Mouse (Mus musculus) spleen, adult 2 months (tissue): Measurements from ENCODE around the gene Hmox2. TPM values are rescaled to one million over a fixed set of nuclear protein-coding genes. Genes with fewer than 3 reads are reported as not detected.

Experiments
- DNase-seq, 2 experiments: peaks; one replicate each; pipeline versions ENCODE4 v3.0.0 to v3.0.0-alpha.2; 2012 to 2021; ENCODE audit warnings: low spot score in 2 of 2, low read depth in 1 of 2
- H3K27ac ChIP-seq: fragments of 200-500 bp; 2 replicates; pipeline ENCODE4 v1.5.1; 2012; ENCODE audit warnings: low read length, inconsistent platforms; ENCODE audit not compliant: insufficient read depth
- H3K27me3 ChIP-seq: fragments of 200-500 bp; 2 replicates; pipeline ENCODE4 v1.6.1; 2012; ENCODE audit warnings: mild to moderate bottlenecking, moderate library complexity, low read length, inconsistent platforms; ENCODE audit not compliant: control insufficient read depth, insufficient read depth
- H3K36me3 ChIP-seq: fragments of 200-500 bp; 2 replicates; pipeline ENCODE4 v1.6.1; 2012; ENCODE audit warnings: mild to moderate bottlenecking, low read length, inconsistent platforms; ENCODE audit not compliant: control insufficient read depth, insufficient read depth
- H3K4me1 ChIP-seq: fragments of 200-500 bp; 2 replicates; pipeline ENCODE4 v1.6.1; 2011; ENCODE audit warnings: inconsistent platforms; ENCODE audit not compliant: control insufficient read depth, insufficient read depth, insufficient read length
- H3K4me3 ChIP-seq: fragments of 200-500 bp; 2 replicates; pipeline ENCODE4 v1.5.1; 2011; ENCODE audit warnings: mild to moderate bottlenecking, inconsistent platforms; ENCODE audit not compliant: insufficient read depth, insufficient read length; ENCODE audit errors: extremely low read depth
- CTCF ChIP-seq: fragments of 200-500 bp; IDR thresholded peaks from 2 replicates; pipeline ENCODE4 v1.5.1; 2011; ENCODE audit warnings: mild to moderate bottlenecking, inconsistent platforms; ENCODE audit not compliant: insufficient read depth, insufficient read length, insufficient replicate concordance; ENCODE audit errors: extremely low read depth
- POLR2A ChIP-seq: fragments of 200-500 bp; IDR thresholded peaks from 2 replicates; pipeline ENCODE4 v1.6.1; 2011; ENCODE audit warnings: low read depth, low read length, inconsistent platforms
- WGBS: fragments of 180-500 bp; shearing (Covaris S2); methylation state at CpG from one replicate; pipeline ENCODE4 v1.1.7; 2018; 5-methylcytosine and 5-hydroxymethylcytosine counted together
- polyA plus RNA-seq: library from polyadenylated mRNA; depleted of rRNA; stranded (reverse); fragments of >200 nt; gene quantifications from 2 replicates; pipeline ENCODE4 v1.2.3, GENCODE M21; 2012

The Hmox2 gene
- polyA plus RNA-seq, 1 experiment, result 19.8 TPM

GRCm38 (mm10) chr16:4725266-4725665 lies 895 bp upstream of the Hmox2 start:
- H3K4me1 ChIP-seq, result peaks cover 13% of the 10 kb centered on the region
- DNase-seq, result no peak
- TF ChIP-seq POLR2A (no peak), CTCF (no peak)
- WGBS, result 95% methylated on average over 4 of the region's 4 CpGs
- no peak overlapping the region for H3K4me3 ChIP-seq
- H3K27ac ChIP-seq, result no peak overlapping the region
- H3K27me3 ChIP-seq, result no peaks in the 10 kb centered on the region
- no peaks in the 10 kb centered on the region for H3K36me3 ChIP-seq

DNA sequence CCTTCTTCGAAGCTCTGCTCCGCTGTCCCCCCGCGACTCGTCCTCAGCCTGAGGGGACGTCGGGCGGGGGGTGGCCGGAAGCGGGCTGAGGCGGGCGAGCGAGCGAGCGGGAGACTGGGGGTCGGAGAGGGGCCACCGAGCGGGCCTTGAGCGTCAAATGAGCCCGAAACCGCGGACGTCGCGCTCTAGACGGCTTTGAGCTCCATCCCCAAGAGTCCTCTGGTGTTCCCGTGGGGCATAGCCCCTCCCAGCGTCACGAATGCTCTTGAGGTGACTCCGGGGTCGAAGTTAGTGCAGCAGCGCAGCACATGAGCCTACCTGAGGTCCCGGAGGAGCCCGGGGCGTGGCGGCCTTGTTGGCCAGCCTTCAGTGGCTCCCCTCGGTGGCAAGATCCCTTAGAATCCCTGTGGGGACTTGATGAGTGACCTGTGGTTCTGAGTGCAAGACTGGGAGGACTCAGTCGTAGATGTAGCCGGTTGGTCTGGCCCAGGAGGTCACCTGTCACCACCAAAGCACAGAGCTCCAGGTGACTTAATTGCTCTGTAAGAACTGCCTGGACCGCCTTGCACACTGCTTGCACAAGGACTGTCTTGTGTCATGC lies 467 bp downstream of the Hmox2 start:
- no peaks in the 10 kb centered on the region for H3K27me3 ChIP-seq
- H3K4me3 ChIP-seq, result peak overlapping the region; percentile 97
- peaks cover 16% of the 10 kb centered on the region for H3K4me1 ChIP-seq
- no peak for TF ChIP-seq CTCF
- no peak for TF ChIP-seq POLR2A
- H3K36me3 ChIP-seq, result no peaks in the 10 kb centered on the region
- WGBS, result under 1% methylated on average over 40 of the region's 40 CpGs
- DNase-seq, result peak in 1 of 2 experiments; percentile 47
- peak overlapping the region; percentile 92 for H3K27ac ChIP-seq

DNA sequence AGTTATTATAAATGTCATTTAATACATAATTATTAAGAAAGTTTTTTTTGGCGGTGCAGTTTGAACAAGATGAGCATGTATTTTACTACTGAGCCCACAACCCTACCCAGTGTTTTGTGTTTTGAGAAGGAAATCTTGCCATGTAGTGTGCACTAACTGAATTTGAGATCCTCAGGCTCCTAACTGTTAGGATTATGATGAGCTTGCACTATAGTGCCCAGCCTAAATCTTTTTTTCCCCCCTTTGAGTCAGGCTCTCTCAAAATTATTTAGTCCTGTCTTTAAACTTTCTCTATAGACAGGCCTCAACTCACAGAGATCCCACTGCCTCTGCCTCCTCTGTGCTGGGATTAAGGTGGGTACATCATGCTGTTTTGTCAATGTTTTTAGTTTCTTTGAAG lies 1.4 kb downstream of the Hmox2 start:
- no peaks in the 10 kb centered on the region for H3K36me3 ChIP-seq
- TF ChIP-seq CTCF (no peak), POLR2A (no peak)
- H3K27me3 ChIP-seq, result no peaks in the 10 kb centered on the region
- H3K4me3 ChIP-seq, result no peak overlapping the region
- H3K4me1 ChIP-seq, result peaks cover 14% of the 10 kb centered on the region
- DNase-seq, result no peak
- WGBS, result 70% methylated on average over 1 of the region's 1 CpGs
- H3K27ac ChIP-seq, result no peak overlapping the region

DNA sequence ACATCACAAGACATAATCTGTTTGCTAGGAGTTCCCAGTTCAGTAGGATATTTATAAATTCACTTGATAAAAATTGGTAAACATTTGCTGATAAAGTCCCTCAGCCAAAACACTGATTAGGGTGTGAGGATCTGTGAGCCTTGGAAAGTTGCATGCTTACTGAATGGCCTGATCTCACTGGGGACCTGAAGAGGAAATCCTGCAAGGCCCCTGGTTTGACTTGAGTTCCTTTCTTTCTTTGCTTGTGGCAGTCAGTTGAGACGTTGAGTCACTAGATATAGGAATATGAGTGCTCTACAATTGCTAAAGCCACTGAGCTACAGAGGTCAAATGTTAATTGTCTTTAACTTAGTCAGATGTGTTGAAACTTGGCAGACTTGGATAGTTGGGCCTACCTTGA lies 1.8 kb downstream of the Hmox2 start:
- no peak overlapping the region for H3K4me3 ChIP-seq
- 4% methylated on average over 1 of the region's 1 CpGs for WGBS
- no peak for DNase-seq

GRCm38 (mm10) chr16:4730776-4731358 lies 4.7 kb downstream of the Hmox2 start:
- no peak for DNase-seq
- WGBS, result 67% methylated on average over 3 of the region's 3 CpGs
- peaks cover 10% of the 10 kb centered on the region for H3K4me1 ChIP-seq
- no peaks in the 10 kb centered on the region for H3K27me3 ChIP-seq
- TF ChIP-seq POLR2A, result no peak
- no peak for TF ChIP-seq CTCF
- H3K4me3 ChIP-seq, result no peak overlapping the region
- H3K36me3 ChIP-seq, result no peaks in the 10 kb centered on the region
- H3K27ac ChIP-seq, result no peak overlapping the region

More for the DNA sequence above, 1.8 kb downstream of the Hmox2 start:
- Histone ChIP-seq H3K36me3 (no peaks in the 10 kb centered on the region), H3K4me1 (peaks cover 10% of the 10 kb centered on the region), H3K27me3 (no peaks in the 10 kb centered on the region), H3K27ac (no peak overlapping the region)
- TF ChIP-seq CTCF (no peak), POLR2A (no peak)

- H3K4me3 ChIP-seq, result no peak overlapping the region
- peaks cover 9% of the 10 kb centered on the region; the same call in 1 of the 2 replicates for H3K4me1 ChIP-seq
- 32% methylated on average over 2 of the region's 2 CpGs for WGBS
- H3K27me3 ChIP-seq, result no peaks in the 10 kb centered on the region
- DNase-seq, result no peak
- 0 out of 2 replicates have a peak, but pooled peaks cover 1% of the 10 kb centered on the region for H3K36me3 ChIP-seq
- no peak overlapping the region for H3K27ac ChIP-seq
- TF ChIP-seq POLR2A (no peak), CTCF (no peak)
These were observed 10.1 kb downstream of the Hmox2 start for GRCm38 (mm10) chr16:4736262-4736661.

- Histone ChIP-seq H3K4me3 (no peak overlapping the region), H3K27me3 (no peaks in the 10 kb centered on the region), H3K27ac (no peak overlapping the region), H3K4me1 (peaks cover 6% of the 10 kb centered on the region; the same call in 1 of the 2 replicates), H3K36me3 (0 out of 2 replicates have a peak, but pooled peaks cover 1% of the 10 kb centered on the region)
- DNase-seq, result no peak
- TF ChIP-seq CTCF (no peak), POLR2A (no peak)
- WGBS, result 77% methylated on average over 2 of the region's 2 CpGs
These were observed 13.8 kb downstream of the Hmox2 start for GRCm38 (mm10) chr16:4739994-4740393.
